Mouse (Mus musculus) megakaryocyte, embryonic 14.5 days (primary cell): ENCODE data around the gene Tulp4. TPM values are rescaled to one million over a fixed set of nuclear protein-coding genes. Genes with fewer than 3 reads are reported as not detected.
A peak's percentile ranks its signal among the peaks of the same experiment; 100 is the strongest.

ENCODE experiments used
- H3K27me3 ChIP-seq: replicated peaks from 2 replicates; pipeline ENCODE3; 2012; ENCODE audit warnings: inconsistent platforms
- H3K36me3 ChIP-seq: replicated peaks from 2 replicates; pipeline ENCODE3; 2012; ENCODE audit warnings: low read length, inconsistent platforms, mixed read lengths
- H3K4me1 ChIP-seq: 2 replicates; pipeline ENCODE4 v1.6.1; 2012; ENCODE audit warnings: inconsistent platforms
- H3K4me3 ChIP-seq: replicated peaks from 2 replicates; pipeline ENCODE3; 2012; ENCODE audit warnings: moderate library complexity, mild to moderate bottlenecking, inconsistent platforms
- H3K9me3 ChIP-seq: 2 replicates; pipeline ENCODE4 v1.6.1; 2012; ENCODE audit warnings: inconsistent platforms
- FLI1 ChIP-seq: IDR thresholded peaks from 2 replicates; pipeline ENCODE4 v1.6.1; 2012; ENCODE audit warnings: low read length, inconsistent platforms, mixed read lengths
- GATA1 ChIP-seq: IDR thresholded peaks from 3 replicates; pipeline ENCODE4 v1.6.1; 2012; ENCODE audit warnings: mixed read lengths, low read length, inconsistent platforms, borderline replicate concordance
- polyA plus RNA-seq: library from polyadenylated mRNA; stranded (reverse); fragments of >175 nt; gene quantifications from 2 replicates; pipeline ENCODE4 v1.2.3, GENCODE M21; 2012; ENCODE audit warnings: low replicate concordance; ENCODE audit not compliant: insufficient read depth

The Tulp4 gene
- polyA plus RNA-seq: 9.1 and 10.9 TPM in 2 replicates

- TF ChIP-seq GATA1 (no peak), FLI1 (no peak)
- H3K36me3 ChIP-seq: no peaks in the 10 kb centered on the region
- peaks cover 6% of the 10 kb centered on the region for H3K9me3 ChIP-seq
- peaks cover 47% of the 10 kb centered on the region for H3K27me3 ChIP-seq
- H3K4me3 ChIP-seq: peak within 1 kb of the TSS; percentile 94
- peaks cover 29% of the 10 kb centered on the region for H3K4me1 ChIP-seq
Measured at GRCm38 (mm10) chr17:6106361-6107014, at the start of gene Tulp4. TSS of gene Tulp4 (plus strand) at chr17:6106437.

GRCm38 (mm10) chr17:6062793-6063192 is 43.4 kb upstream of the Tulp4 start:
- H3K4me1 ChIP-seq: no peaks in the 10 kb centered on the region
- H3K27me3 ChIP-seq: no peaks in the 10 kb centered on the region
- H3K9me3 ChIP-seq: no peaks in the 10 kb centered on the region
- peaks cover 71% of the 10 kb centered on the region for H3K36me3 ChIP-seq
- H3K4me3 ChIP-seq: no peak overlapping the region
- no peak for TF ChIP-seq FLI1
- TF ChIP-seq GATA1: no peak

GRCm38 (mm10) chr17:6063532-6063931 is 42.7 kb upstream of the Tulp4 start:
- TF ChIP-seq GATA1 (no peak), FLI1 (no peak)
- Histone ChIP-seq H3K4me3 (no peak overlapping the region), H3K9me3 (no peaks in the 10 kb centered on the region), H3K27me3 (no peaks in the 10 kb centered on the region), H3K36me3 (peaks cover 71% of the 10 kb centered on the region), H3K4me1 (no peaks in the 10 kb centered on the region)

GRCm38 (mm10) chr17:6066021-6066420 is 40.2 kb upstream of the Tulp4 start:
- H3K4me1 ChIP-seq: no peaks in the 10 kb centered on the region
- H3K4me3 ChIP-seq: no peak overlapping the region
- TF ChIP-seq GATA1: no peak
- H3K9me3 ChIP-seq: no peaks in the 10 kb centered on the region
- H3K27me3 ChIP-seq: no peaks in the 10 kb centered on the region
- H3K36me3 ChIP-seq: peaks cover 73% of the 10 kb centered on the region

GRCm38 (mm10) chr17:6067613-6068012 is 38.6 kb upstream of the Tulp4 start:
- Histone ChIP-seq H3K9me3 (no peaks in the 10 kb centered on the region), H3K4me1 (no peaks in the 10 kb centered on the region), H3K4me3 (no peak overlapping the region), H3K27me3 (no peaks in the 10 kb centered on the region), H3K36me3 (peaks cover 84% of the 10 kb centered on the region)
- TF ChIP-seq GATA1 (no peak), FLI1 (no peak)

- Histone ChIP-seq H3K4me3 (no peak overlapping the region), H3K36me3 (peaks cover 77% of the 10 kb centered on the region), H3K27me3 (no peaks in the 10 kb centered on the region), H3K4me1 (no peaks in the 10 kb centered on the region), H3K9me3 (no peaks in the 10 kb centered on the region)
- TF ChIP-seq GATA1: no peak
- no peak for TF ChIP-seq FLI1
Measured at GRCm38 (mm10) chr17:6069866-6070265, 36.4 kb upstream of the Tulp4 start.

GRCm38 (mm10) chr17:6073405-6073804 is 32.8 kb upstream of the Tulp4 start:
- TF ChIP-seq GATA1: no peak
- Histone ChIP-seq H3K4me3 (no peak overlapping the region), H3K9me3 (no peaks in the 10 kb centered on the region), H3K36me3 (peaks cover 52% of the 10 kb centered on the region), H3K4me1 (peaks cover 8% of the 10 kb centered on the region), H3K27me3 (no peaks in the 10 kb centered on the region)

GRCm38 (mm10) chr17:6079287-6080122 is 26.7 kb upstream of the Tulp4 start, which contains the start of the genes Serac1 and Gtf2h5:
TSS of gene Serac1 (minus strand) at chr17:6079741.
TSS of gene Gtf2h5 (plus strand) at chr17:6079786.
- Histone ChIP-seq H3K27me3 (no peaks in the 10 kb centered on the region), H3K9me3 (no peaks in the 10 kb centered on the region), H3K4me1 (peaks cover 16% of the 10 kb centered on the region), H3K4me3 (peak within 1 kb of the TSS; percentile 100), H3K36me3 (peaks cover 26% of the 10 kb centered on the region)
- TF ChIP-seq FLI1 (no peak), GATA1 (no peak)

- Histone ChIP-seq H3K9me3 (no peaks in the 10 kb centered on the region), H3K36me3 (peaks cover 61% of the 10 kb centered on the region), H3K27me3 (no peaks in the 10 kb centered on the region), H3K4me3 (no peak overlapping the region), H3K4me1 (peaks cover 8% of the 10 kb centered on the region)
- TF ChIP-seq GATA1 (no peak), FLI1 (no peak)
Measured at GRCm38 (mm10) chr17:6083323-6083890, 22.8 kb upstream of the Tulp4 start.

- H3K9me3 ChIP-seq: no peaks in the 10 kb centered on the region
- H3K4me1 ChIP-seq: peaks cover 21% of the 10 kb centered on the region
- TF ChIP-seq FLI1: no peak
- no peak for TF ChIP-seq GATA1
- no peak overlapping the region for H3K4me3 ChIP-seq
- peaks cover 36% of the 10 kb centered on the region for H3K36me3 ChIP-seq
- no peaks in the 10 kb centered on the region for H3K27me3 ChIP-seq
Measured at GRCm38 (mm10) chr17:6091604-6092003, 14.6 kb upstream of the Tulp4 start.
